8 mouse cellular contexts compared by ENCODE assay signal in the genomic region with DNA sequence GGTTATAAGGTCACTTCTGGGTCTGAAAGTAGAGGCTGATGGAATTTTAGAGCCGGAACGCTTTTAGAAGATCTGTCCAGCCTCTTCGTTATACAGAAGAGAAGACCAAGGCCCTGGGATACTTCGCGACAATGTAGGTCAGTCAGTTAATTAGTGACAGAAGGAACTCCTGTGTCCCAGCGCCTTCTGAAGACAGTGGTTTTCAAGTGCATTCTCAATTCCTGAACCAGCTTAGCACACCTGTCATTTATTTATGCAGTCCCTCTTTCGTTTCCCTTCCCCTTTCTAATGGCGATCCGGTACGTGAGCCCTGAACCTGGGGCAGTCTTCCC.
DNase-seq lines count a peak whose midpoint lies in the region; ATAC-seq and TF ChIP-seq lines count a peak whose summit lies in the region.

No protein-coding gene starts in this region.

- H3K4me2 ChIP-seq in heart, embryonic 11.5 days, result peak overlapping the region; percentile 97
- peak overlapping the region; percentile 79 for H3K4me2 ChIP-seq in heart, embryonic 16.5 days (ENCODE audit: low read depth, low read length)

- H3K4me3 ChIP-seq in heart, embryonic 11.5 days (ENCODE audit: low read depth, low read length), result peak overlapping the region; percentile 88
- H3K4me3 ChIP-seq in ES-E14 (ENCODE audit: insufficient read depth in 1 of 2, low read depth in 1 of 2, low read length in 2 of 2, poor library complexity in 1 of 2, severe bottlenecking in 1 of 2) (peak overlapping the region; percentile 91 to 93), macrophage (ENCODE audit: inconsistent target) (peak overlapping the region; percentile 61)
- peak overlapping the region; percentile 87 for H3K4me3 ChIP-seq in heart, embryonic 16.5 days (ENCODE audit: low read length)

- 24% methylated on average over 10 of the region's 10 CpGs for WGBS in heart, embryonic 11.5 days (ENCODE audit: insufficient replicate concordance)
- WGBS in heart, embryonic 16.5 days, result 23% methylated on average over 10 of the region's 10 CpGs
- WGBS in macrophage (ENCODE audit: missing documents), result 30% methylated on average over 10 of the region's 10 CpGs

- ATAC-seq in heart, embryonic 11.5 days (replicated peaks; ENCODE audit: insufficient number of reproducible peaks, low FRiP score, low TSS enrichment), result no peak
- ATAC-seq in heart, embryonic 16.5 days (replicated peaks; ENCODE audit: extremely low read depth, insufficient read depth, low FRiP score), result no peak

- H3K9me3 ChIP-seq in heart, embryonic 11.5 days (replicated peaks; ENCODE audit: control insufficient read depth, low read length), result no peaks in the 10 kb centered on the region
- H3K9me3 ChIP-seq in ES-E14 (ENCODE audit: control insufficient read depth, insufficient read depth, low read depth, low read length), result no peaks in the 10 kb centered on the region
- H3K9me3 ChIP-seq in heart, embryonic 16.5 days (replicated peaks; ENCODE audit: control insufficient read depth, low read length), result no peaks in the 10 kb centered on the region

- H3K4me1 ChIP-seq in heart, embryonic 11.5 days (ENCODE audit: control insufficient read depth, insufficient read depth, low read length), result no peaks in the 10 kb centered on the region; the same call in 1 of the 2 replicates
- peaks cover 2 to 28% of the 10 kb centered on the region in 2 experiments for H3K4me1 ChIP-seq in ES-E14 (ENCODE audit: control insufficient read depth in 2 of 2, insufficient read depth in 2 of 2, low read length in 2 of 2, poor library complexity in 1 of 2)
- peaks cover 5% of the 10 kb centered on the region for H3K4me1 ChIP-seq in heart, embryonic 16.5 days (ENCODE audit: control insufficient read depth, insufficient read depth, low read length)

- peak overlapping the region; percentile 89 for H3K9ac ChIP-seq in heart, embryonic 11.5 days (ENCODE audit: low read depth, low read length)
- H3K9ac ChIP-seq in ES-E14 (ENCODE audit: insufficient read depth, low read depth, low read length, poor library complexity, severe bottlenecking), result peak overlapping the region; percentile 78
- H3K9ac ChIP-seq in heart, embryonic 16.5 days (ENCODE audit: low read length), result peak overlapping the region; percentile 83

- H3K27ac ChIP-seq in heart, embryonic 11.5 days (ENCODE audit: low read depth, low read length), result peak overlapping the region; percentile 88
- H3K27ac ChIP-seq in ES-E14 (ENCODE audit: insufficient read depth, low read depth, low read length, poor library complexity, severe bottlenecking), result peak overlapping the region; percentile 91
- peak overlapping the region; percentile 79 for H3K27ac ChIP-seq in heart, embryonic 16.5 days (ENCODE audit: low read length)
- peak overlapping the region; percentile 47 for H3K27ac ChIP-seq in macrophage

- in situ Hi-C loops in ES-E14 (cut with MboI; ENCODE audit: low sequenced_read_pairs in 2 of 2, unreplicated experiment in 2 of 2), result no loop called here

- H3K27me3 ChIP-seq in heart, embryonic 11.5 days (ENCODE audit: control insufficient read depth, insufficient read depth, low read length), result no peaks in the 10 kb centered on the region
- H3K27me3 ChIP-seq in heart, embryonic 16.5 days (ENCODE audit: control insufficient read depth, insufficient read depth, low read length), result no peaks in the 10 kb centered on the region

- intact Hi-C loops in heart, postnatal 25 days (cut with DNase I), result loop anchor here (2.0 to 5.0 kb wide), 2 partner anchors 39 to 110 kb away; no protein-coding TSS in a partner anchor

- H3K79me2 ChIP-seq in macrophage (ENCODE audit: inconsistent target), result peaks cover 31% of the 10 kb centered on the region

- no peak for DNase-seq in heart, postnatal 25 days (ENCODE audit: low spot score)
- DNase-seq in ES-E14 (ENCODE audit: low read depth, low spot score), result no peak
- no peak for DNase-seq in Muller cell, postnatal 12 days (ENCODE audit: inconsistent ontology term)
- no peak for DNase-seq in B cell, adult 2 months
- no peak for DNase-seq in gastrocnemius, postnatal 10 days

- H3K36me3 ChIP-seq in heart, embryonic 11.5 days (ENCODE audit: control insufficient read depth, insufficient read depth, low read length), result no peaks in the 10 kb centered on the region
- H3K36me3 ChIP-seq in ES-E14 (ENCODE audit: control insufficient read depth, insufficient read depth, low read length, poor library complexity, severe bottlenecking) (no peaks in the 10 kb centered on the region), macrophage (ENCODE audit: inconsistent target) (no peaks in the 10 kb centered on the region)
- no peaks in the 10 kb centered on the region for H3K36me3 ChIP-seq in heart, embryonic 16.5 days (ENCODE audit: control insufficient read depth, insufficient read depth)

TF ChIP-seq in ES-E14, 5 proteins besides CTCF, POLR2A, EP300 and RAD21:
- no peak for TF ChIP-seq ZC3H11A (IDR thresholded peaks at IDR 0.05; ENCODE audit: borderline replicate concordance, low read depth, low read length)
- no peak for TF ChIP-seq CHD2 (IDR thresholded peaks at IDR 0.05; ENCODE audit: low read depth, low read length)
- no peak for TF ChIP-seq HCFC1 (IDR thresholded peaks at IDR 0.05; ENCODE audit: borderline replicate concordance, insufficient read depth, low read length)
- TF ChIP-seq MAFK (IDR thresholded peaks at IDR 0.05; ENCODE audit: insufficient read depth, low read depth, low read length), result no peak
- no peak for TF ChIP-seq ZNF384 (IDR thresholded peaks at IDR 0.05; ENCODE audit: low read depth, low read length)
